Mouse (Mus musculus) hematopoietic stem cell, adult 5-6 weeks (primary cell): ENCODE measurements around the gene Palm3. TPM values are rescaled to one million over a fixed set of nuclear protein-coding genes. Genes with fewer than 3 reads are reported as not detected.
"Not testable (repeated sequence)": the region's sequence is repeated elsewhere in the genome, so short reads cannot be mapped to it uniquely, and the experiment has no call there.

Experiments used
- ATAC-seq, 2 experiments: fragments of 125-278 bp in 1 of 2; replicated peaks in 1 of 2; 2 replicates each; pipeline ENCODE4 v1.8.0; 2016 to 2017; ENCODE audit warnings: inconsistent platforms in 2 of 2, mild to moderate bottlenecking in 2 of 2, moderate number of reproducible peaks in 2 of 2, low read depth in 1 of 2, moderate TSS enrichment in 1 of 2; ENCODE audit not compliant: low FRiP score in 2 of 2, poor library complexity in 2 of 2, severe bottlenecking in 2 of 2, insufficient read depth in 1 of 2, low TSS enrichment in 1 of 2
- total RNA-seq: library from RNA; stranded (forward); fragments of 172-1452, 232-1000 nt; gene quantifications from 2 replicates; pipeline ENCODE4 v1.2.3, GENCODE M21; 2017

Gene Palm3
- total RNA-seq: 0.31 TPM in 1 of 2 replicates, not detected in the other

- ATAC-seq: no peak
Observed at GRCm38 (mm10) chr8:84021096-84021495, at the start of gene Palm3. TSS of gene Palm3 (plus strand) at chr8:84021471.

GRCm38 (mm10) chr8:83971661-83972060 lies 49.6 kb upstream of the Palm3 start:
- ATAC-seq: no peak

GRCm38 (mm10) chr8:83972150-83973120 lies 48.8 kb upstream of the Palm3 start, which contains the start of gene Prkaca:
TSS of gene Prkaca (plus strand) at chr8:83972993.
- ATAC-seq: peak; percentile 99

GRCm38 (mm10) chr8:83973161-83974031 lies 47.9 kb upstream of the Palm3 start:
- ATAC-seq: no peak

GRCm38 (mm10) chr8:83974521-83974920 lies 46.8 kb upstream of the Palm3 start:
- ATAC-seq: no peak

- ATAC-seq: no peak
Observed at GRCm38 (mm10) chr8:83976101-83976630, 45.1 kb upstream of the Palm3 start.

GRCm38 (mm10) chr8:83976779-83977350 lies 44.4 kb upstream of the Palm3 start:
- ATAC-seq: no peak

- no peak for ATAC-seq
Observed at GRCm38 (mm10) chr8:83977646-83978045, 43.6 kb upstream of the Palm3 start.

GRCm38 (mm10) chr8:83978200-83978599 lies 43.1 kb upstream of the Palm3 start:
- no peak for ATAC-seq

GRCm38 (mm10) chr8:83980250-83980649 lies 41.0 kb upstream of the Palm3 start:
- ATAC-seq: no peak

- ATAC-seq: no peak
Observed at GRCm38 (mm10) chr8:83980845-83981244, 40.4 kb upstream of the Palm3 start.

GRCm38 (mm10) chr8:83981533-83981932 lies 39.7 kb upstream of the Palm3 start:
- ATAC-seq: no peak

- no peak for ATAC-seq
Observed at GRCm38 (mm10) chr8:83982449-83982848, 38.8 kb upstream of the Palm3 start.

GRCm38 (mm10) chr8:83983222-83983621 lies 38.0 kb upstream of the Palm3 start:
- ATAC-seq: not testable (repeated sequence)

- peak; percentile 76 to 81 for ATAC-seq
Observed at GRCm38 (mm10) chr8:83989243-83989642, 32.0 kb upstream of the Palm3 start.

- ATAC-seq: no peak
Observed at GRCm38 (mm10) chr8:83990170-83990569, 31.1 kb upstream of the Palm3 start.

- ATAC-seq: no peak
Observed at GRCm38 (mm10) chr8:83992488-83992887, 28.8 kb upstream of the Palm3 start.
